Mouse (Mus musculus) hindbrain, embryonic 13.5 days (tissue): ENCODE data around the gene Mthfd1l. TPM values are rescaled to one million over a fixed set of nuclear protein-coding genes. Genes with fewer than 3 reads are reported as not detected.

Source experiments
- ATAC-seq: fragments of 200-750 bp; cut with Nextera tagmentation; 2 replicates; pipeline ENCODE4 v1.8.0; 2017; ENCODE audit warnings: moderate TSS enrichment; ENCODE audit not compliant: low FRiP score
- H3K27ac ChIP-seq: fragments of 300-500 bp; sonication (generic); 2 replicates; pipeline ENCODE4 v1.5.1; 2015; ENCODE audit warnings: inconsistent platforms, mild to moderate bottlenecking, moderate library complexity
- H3K27me3 ChIP-seq: fragments of 300-500 bp; sonication (generic); 2 replicates; pipeline ENCODE4 v1.6.1; 2015; ENCODE audit warnings: mild to moderate bottlenecking, inconsistent platforms
- H3K36me3 ChIP-seq: fragments of 300-500 bp; sonication (generic); 2 replicates; pipeline ENCODE4 v1.6.1; 2015; ENCODE audit warnings: mild to moderate bottlenecking, inconsistent platforms
- H3K4me1 ChIP-seq: fragments of 300-500 bp; sonication (generic); replicated peaks from 2 replicates; pipeline ENCODE4 v1.6.1; 2015; ENCODE audit warnings: inconsistent platforms
- H3K4me2 ChIP-seq: fragments of 300-500 bp; sonication (generic); 2 replicates; pipeline ENCODE4 v1.6.1; 2015; ENCODE audit warnings: inconsistent platforms, mild to moderate bottlenecking, moderate library complexity
- H3K4me3 ChIP-seq: fragments of 300-500 bp; sonication (generic); 2 replicates; pipeline ENCODE4 v1.5.1; 2015; ENCODE audit warnings: mild to moderate bottlenecking, inconsistent platforms
- H3K9ac ChIP-seq: fragments of 300-500 bp; sonication (generic); 2 replicates; pipeline ENCODE4 v1.6.1; 2015; ENCODE audit warnings: mild to moderate bottlenecking, inconsistent platforms
- H3K9me3 ChIP-seq: fragments of 300-500 bp; sonication (generic); 2 replicates; pipeline ENCODE4 v1.6.1; 2016; ENCODE audit warnings: inconsistent platforms
- WGBS: fragments of 180-500 bp; shearing (Covaris S2); methylation state at CpG from one replicate; pipeline ENCODE4 v1.1.7; 2015; 5-methylcytosine and 5-hydroxymethylcytosine counted together
- polyA plus RNA-seq: library from polyadenylated mRNA; unstranded; fragments of >200 nt; fragmentation: Nextera tagmentation; extraction: Ambion mirVana; gene quantifications from 2 replicates; pipeline ENCODE4 v1.2.1, GENCODE M21; 2015

Mthfd1l gene
- polyA plus RNA-seq, 1 experiment from 2014 or later: 5.3 TPM

GRCm38 (mm10) chr10:4027466-4027865 lies 54.5 kb downstream of the Mthfd1l start:
- ATAC-seq: no peak
- 80% methylated on average over 4 of the region's 4 CpGs for WGBS
- no peaks in the 10 kb centered on the region for H3K9me3 ChIP-seq

GRCm38 (mm10) chr10:4028851-4029442 lies 56.0 kb downstream of the Mthfd1l start:
- 92% methylated on average over 15 of the region's 15 CpGs for WGBS
- H3K4me2 ChIP-seq: no peak overlapping the region
- no peak for ATAC-seq
- no peaks in the 10 kb centered on the region; the same call in 1 of the 2 replicates for H3K36me3 ChIP-seq
- no peaks in the 10 kb centered on the region for H3K27me3 ChIP-seq
- H3K27ac ChIP-seq: no peak overlapping the region
- no peaks in the 10 kb centered on the region for H3K9me3 ChIP-seq
- no peaks in the 10 kb centered on the region for H3K4me1 ChIP-seq
- no peak overlapping the region for H3K4me3 ChIP-seq
- no peak overlapping the region for H3K9ac ChIP-seq

More at GRCm38 (mm10) chr10:4027466-4027865, 54.5 kb downstream of the Mthfd1l start:
- Histone ChIP-seq H3K27ac (no peak overlapping the region), H3K27me3 (no peaks in the 10 kb centered on the region), H3K4me3 (no peak overlapping the region), H3K4me2 (no peak overlapping the region), H3K9ac (no peak overlapping the region), H3K36me3 (no peaks in the 10 kb centered on the region; the same call in 1 of the 2 replicates), H3K4me1 (no peaks in the 10 kb centered on the region)

- no peak overlapping the region for H3K4me3 ChIP-seq
- 87% methylated on average over 9 of the region's 9 CpGs for WGBS
- no peak overlapping the region for H3K4me2 ChIP-seq
- no peaks in the 10 kb centered on the region for H3K9me3 ChIP-seq
- H3K4me1 ChIP-seq: no peaks in the 10 kb centered on the region
- no peak overlapping the region for H3K27ac ChIP-seq
- H3K27me3 ChIP-seq: no peaks in the 10 kb centered on the region
- no peak for ATAC-seq
- H3K36me3 ChIP-seq: no peaks in the 10 kb centered on the region; the same call in 1 of the 2 replicates
- H3K9ac ChIP-seq: no peak overlapping the region
Measured at GRCm38 (mm10) chr10:4033761-4034160, 60.8 kb downstream of the Mthfd1l start.

- 95% methylated on average over 7 of the region's 7 CpGs for WGBS
- Histone ChIP-seq H3K4me2 (no peak overlapping the region), H3K4me1 (no peaks in the 10 kb centered on the region), H3K4me3 (no peak overlapping the region), H3K36me3 (no peaks in the 10 kb centered on the region), H3K27me3 (no peaks in the 10 kb centered on the region), H3K27ac (no peak overlapping the region), H3K9ac (no peak overlapping the region), H3K9me3 (no peaks in the 10 kb centered on the region)
- ATAC-seq: no peak
Measured at GRCm38 (mm10) chr10:4036476-4036875, 63.6 kb downstream of the Mthfd1l start.

GRCm38 (mm10) chr10:4037066-4037465 lies 64.1 kb downstream of the Mthfd1l start:
- Histone ChIP-seq H3K27ac (no peak overlapping the region), H3K27me3 (no peaks in the 10 kb centered on the region), H3K4me1 (no peaks in the 10 kb centered on the region), H3K9me3 (no peaks in the 10 kb centered on the region), H3K36me3 (no peaks in the 10 kb centered on the region), H3K4me2 (no peak overlapping the region), H3K9ac (no peak overlapping the region), H3K4me3 (no peak overlapping the region)
- no peak for ATAC-seq
- 79% methylated on average over 3 of the region's 3 CpGs for WGBS

GRCm38 (mm10) chr10:4038576-4038975 lies 65.7 kb downstream of the Mthfd1l start:
- H3K27ac ChIP-seq: no peak overlapping the region
- no peak overlapping the region for H3K9ac ChIP-seq
- H3K36me3 ChIP-seq: no peaks in the 10 kb centered on the region
- WGBS: 92% methylated on average over 11 of the region's 11 CpGs
- no peak overlapping the region for H3K4me2 ChIP-seq
- no peak for ATAC-seq
- no peaks in the 10 kb centered on the region for H3K9me3 ChIP-seq
- no peaks in the 10 kb centered on the region for H3K4me1 ChIP-seq
- no peak overlapping the region for H3K4me3 ChIP-seq
- H3K27me3 ChIP-seq: no peaks in the 10 kb centered on the region

GRCm38 (mm10) chr10:4041691-4042090 lies 68.8 kb downstream of the Mthfd1l start:
- no peak for ATAC-seq
- Histone ChIP-seq H3K27ac (no peak overlapping the region), H3K9ac (no peak overlapping the region), H3K36me3 (no peaks in the 10 kb centered on the region), H3K27me3 (no peaks in the 10 kb centered on the region), H3K4me1 (no peaks in the 10 kb centered on the region), H3K9me3 (no peaks in the 10 kb centered on the region), H3K4me3 (no peak overlapping the region), H3K4me2 (no peak overlapping the region)
- WGBS: 82% methylated on average over 9 of the region's 9 CpGs

GRCm38 (mm10) chr10:4044421-4044820 lies 71.5 kb downstream of the Mthfd1l start:
- ATAC-seq: no peak
- no peaks in the 10 kb centered on the region for H3K9me3 ChIP-seq
- no peaks in the 10 kb centered on the region for H3K36me3 ChIP-seq
- H3K27me3 ChIP-seq: no peaks in the 10 kb centered on the region
- no peak overlapping the region for H3K4me3 ChIP-seq
- H3K4me2 ChIP-seq: no peak overlapping the region
- H3K4me1 ChIP-seq: 0 out of 2 replicates have a peak, but pooled peaks cover 2% of the 10 kb centered on the region
- 82% methylated on average over 7 of the region's 7 CpGs for WGBS
- no peak overlapping the region for H3K27ac ChIP-seq
- H3K9ac ChIP-seq: no peak overlapping the region

- H3K36me3 ChIP-seq: no peaks in the 10 kb centered on the region
- no peak overlapping the region for H3K9ac ChIP-seq
- no peaks in the 10 kb centered on the region for H3K9me3 ChIP-seq
- 0 out of 2 replicates have a peak, but pooled peaks cover 2% of the 10 kb centered on the region for H3K4me1 ChIP-seq
- H3K4me3 ChIP-seq: no peak overlapping the region
- 78% methylated on average over 4 of the region's 4 CpGs for WGBS
- no peak overlapping the region for H3K4me2 ChIP-seq
- no peak overlapping the region for H3K27ac ChIP-seq
- ATAC-seq: no peak
- H3K27me3 ChIP-seq: no peaks in the 10 kb centered on the region
Measured at GRCm38 (mm10) chr10:4046496-4046895, 73.6 kb downstream of the Mthfd1l start.

GRCm38 (mm10) chr10:4047666-4048065 lies 74.7 kb downstream of the Mthfd1l start:
- no peak overlapping the region for H3K4me2 ChIP-seq
- no peak overlapping the region for H3K27ac ChIP-seq
- H3K4me3 ChIP-seq: no peak overlapping the region
- H3K4me1 ChIP-seq: 0 out of 2 replicates have a peak, but pooled peaks cover 2% of the 10 kb centered on the region
- no peak for ATAC-seq
- H3K36me3 ChIP-seq: no peaks in the 10 kb centered on the region
- 81% methylated on average over 6 of the region's 6 CpGs for WGBS
- H3K9ac ChIP-seq: no peak overlapping the region
- no peaks in the 10 kb centered on the region for H3K9me3 ChIP-seq
- no peaks in the 10 kb centered on the region for H3K27me3 ChIP-seq

- Histone ChIP-seq H3K4me2 (no peak overlapping the region), H3K4me1 (peaks cover 9% of the 10 kb centered on the region), H3K4me3 (no peak overlapping the region), H3K36me3 (no peaks in the 10 kb centered on the region), H3K27ac (no peak overlapping the region), H3K27me3 (no peaks in the 10 kb centered on the region), H3K9ac (no peak overlapping the region), H3K9me3 (no peaks in the 10 kb centered on the region)
- 93% methylated on average over 4 of the region's 4 CpGs for WGBS
- ATAC-seq: no peak
Measured at GRCm38 (mm10) chr10:4050236-4050635, 77.3 kb downstream of the Mthfd1l start.

- H3K4me1 ChIP-seq: peaks cover 7% of the 10 kb centered on the region
- H3K27ac ChIP-seq: no peak overlapping the region
- WGBS: 87% methylated on average over 4 of the region's 4 CpGs
- no peak overlapping the region for H3K9ac ChIP-seq
- no peaks in the 10 kb centered on the region for H3K36me3 ChIP-seq
- ATAC-seq: no peak
- no peak overlapping the region for H3K4me3 ChIP-seq
- no peaks in the 10 kb centered on the region for H3K9me3 ChIP-seq
- no peak overlapping the region for H3K4me2 ChIP-seq
- no peaks in the 10 kb centered on the region for H3K27me3 ChIP-seq
Measured at GRCm38 (mm10) chr10:4052711-4053110, 79.8 kb downstream of the Mthfd1l start.

- Histone ChIP-seq H3K27ac (peak overlapping the region; percentile 48; the same call in 1 of the 2 replicates), H3K4me3 (no peak overlapping the region), H3K4me2 (no peak overlapping the region), H3K4me1 (peaks cover 7% of the 10 kb centered on the region), H3K9me3 (no peaks in the 10 kb centered on the region), H3K9ac (no peak overlapping the region), H3K36me3 (no peaks in the 10 kb centered on the region), H3K27me3 (no peaks in the 10 kb centered on the region)
- no peak for ATAC-seq
- 76% methylated on average over 19 of the region's 19 CpGs for WGBS
Measured at GRCm38 (mm10) chr10:4053278-4054061, 80.6 kb downstream of the Mthfd1l start.
